Mouse (Mus musculus): Measurements from ENCODE around the gene Lrrc63. TPM values are rescaled to one million over a fixed set of nuclear protein-coding genes. Genes with fewer than 3 reads are reported as not detected.
A peak's percentile ranks its signal among the peaks of the same experiment; 100 is the strongest.

Lrrc63 gene
- polyA plus RNA-seq, 1 experiment from 2014 or later: 0.10 TPM

GRCm38 (mm10) chr14:75056861-75057431 is 73.7 kb downstream of the Lrrc63 start:
- no peak overlapping the region for H3K27ac ChIP-seq
- no peaks in the 10 kb centered on the region for H3K36me3 ChIP-seq (ENCODE audit: poor library complexity, severe bottlenecking)
- peaks cover 3% of the 10 kb centered on the region; the same call in 1 of the 2 replicates for H3K27me3 ChIP-seq
- no peaks in the 10 kb centered on the region for H3K4me1 ChIP-seq
- ATAC-seq: no peak
- H3K4me2 ChIP-seq: no peak overlapping the region
- WGBS: 89% methylated on average over 9 of the region's 9 CpGs
- no peak overlapping the region for H3K4me3 ChIP-seq
- no peaks in the 10 kb centered on the region for H3K9me3 ChIP-seq (replicated peaks)
- H3K9ac ChIP-seq: no peak overlapping the region

- Histone ChIP-seq H3K4me3 (no peak overlapping the region), H3K9me3 (replicated peaks) (no peaks in the 10 kb centered on the region), H3K36me3 (ENCODE audit: poor library complexity, severe bottlenecking) (no peaks in the 10 kb centered on the region), H3K4me1 (no peaks in the 10 kb centered on the region), H3K9ac (no peak overlapping the region), H3K27me3 (peaks cover 3% of the 10 kb centered on the region; the same call in 1 of the 2 replicates), H3K27ac (no peak overlapping the region), H3K4me2 (no peak overlapping the region)
- ATAC-seq: no peak
- 88% methylated on average over 14 of the region's 14 CpGs for whole genome bisulfite sequencing
These were observed 76.0 kb downstream of the Lrrc63 start for GRCm38 (mm10) chr14:75054455-75055343.

GRCm38 (mm10) chr14:75052451-75052850 is 78.2 kb downstream of the Lrrc63 start:
- Histone ChIP-seq H3K4me2 (no peak overlapping the region), H3K4me1 (no peaks in the 10 kb centered on the region), H3K36me3 (ENCODE audit: poor library complexity, severe bottlenecking) (no peaks in the 10 kb centered on the region), H3K27me3 (no peaks in the 10 kb centered on the region), H3K9ac (no peak overlapping the region), H3K4me3 (no peak overlapping the region), H3K9me3 (replicated peaks) (no peaks in the 10 kb centered on the region), H3K27ac (no peak overlapping the region)
- 66% methylated on average over 8 of the region's 8 CpGs for WGBS
- ATAC-seq: no peak

- Histone ChIP-seq H3K9me3 (replicated peaks) (no peaks in the 10 kb centered on the region), H3K9ac (no peak overlapping the region), H3K27ac (no peak overlapping the region), H3K4me2 (no peak overlapping the region), H3K4me1 (no peaks in the 10 kb centered on the region), H3K36me3 (ENCODE audit: poor library complexity, severe bottlenecking) (no peaks in the 10 kb centered on the region), H3K27me3 (no peaks in the 10 kb centered on the region), H3K4me3 (no peak overlapping the region)
- WGBS: 79% methylated on average over 7 of the region's 7 CpGs
- no peak for ATAC-seq
These were observed 85.5 kb downstream of the Lrrc63 start for GRCm38 (mm10) chr14:75045184-75045583.

- WGBS: 60% methylated on average over 11 of the region's 11 CpGs
- H3K27ac ChIP-seq: no peak overlapping the region
- no peak overlapping the region for H3K9ac ChIP-seq
- 0 out of 2 replicates have a peak, but pooled peaks have one; percentile 41 for ATAC-seq
- H3K4me1 ChIP-seq: no peaks in the 10 kb centered on the region
- no peaks in the 10 kb centered on the region for H3K36me3 ChIP-seq (ENCODE audit: poor library complexity, severe bottlenecking)
- H3K9me3 ChIP-seq (replicated peaks): no peaks in the 10 kb centered on the region
- 0 out of 2 replicates have a peak, but pooled peaks cover 5% of the 10 kb centered on the region for H3K27me3 ChIP-seq
- H3K4me2 ChIP-seq: no peak overlapping the region
- no peak overlapping the region for H3K4me3 ChIP-seq
These were observed 95.2 kb downstream of the Lrrc63 start for GRCm38 (mm10) chr14:75035431-75035830.

Other genes starting within 250 kb of the Lrrc63 start
- 7.9 and 8.3 TPM in 2 replicates for gene Lrch1, start 183.0 kb downstream of the Lrrc63 start, polyA plus RNA-seq (2015; fragmentation: Nextera tagmentation; extraction: Ambion mirVana)
- 0.13 and 0.21 TPM in 2 replicates for gene Rubcnl, start 114.9 kb downstream of the Lrrc63 start, polyA plus RNA-seq (2015; fragmentation: Nextera tagmentation; extraction: Ambion mirVana)
- gene Lcp1, start 220 bp upstream of the Lrrc63 start, polyA plus RNA-seq (2015; fragmentation: Nextera tagmentation; extraction: Ambion mirVana): 14.8 and 14.9 TPM in 2 replicates
- 0.19 and 0.28 TPM in 2 replicates for gene Cpb2, start 111.4 kb upstream of the Lrrc63 start, polyA plus RNA-seq (2015; fragmentation: Nextera tagmentation; extraction: Ambion mirVana)
- 51.5 and 52.0 TPM in 2 replicates for gene Zc3h13, start 153.5 kb upstream of the Lrrc63 start, polyA plus RNA-seq (2015; fragmentation: Nextera tagmentation; extraction: Ambion mirVana)